Mouse (Mus musculus): ENCODE data around the gene Usp2. TPM values are rescaled to one million over a fixed set of nuclear protein-coding genes. Genes with fewer than 3 reads are reported as not detected.
A peak's percentile ranks its signal among the peaks of the same experiment; 100 is the strongest.

The Usp2 gene
- total RNA-seq, 2 experiments from 2014 or later: 96.7 to 121 TPM

GRCm38 (mm10) chr9:44144023-44144717 lies 77.3 kb downstream of the Usp2 start:
- peak in 1 of 2 experiments; percentile 21 for DNase-seq (ENCODE audit: low spot score in 2 of 2)

DNA sequence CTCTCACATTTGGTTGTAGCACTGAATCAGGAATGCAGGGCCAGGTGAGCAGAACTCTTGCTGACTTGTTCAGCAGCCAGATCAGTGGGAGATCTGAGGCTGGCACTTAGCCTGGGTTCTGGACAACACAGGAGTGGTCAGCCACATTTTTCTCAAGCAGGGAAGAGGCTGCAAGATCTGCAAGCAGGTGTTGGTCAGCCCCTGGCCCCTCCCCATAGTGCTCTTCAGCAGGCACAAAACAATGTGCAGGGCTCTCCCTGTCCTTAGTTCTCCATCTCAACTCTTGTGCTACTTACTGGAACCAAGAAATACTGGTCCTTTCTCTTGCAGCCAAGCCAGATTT lies 77.9 kb downstream of the Usp2 start:
- DNase-seq (ENCODE audit: low spot score in 2 of 2): no peak

Other genes with a start within 250 kb of the Usp2 start
- gene Thy1, start 23.6 kb upstream of the Usp2 start, total RNA-seq (2021): 10 to 100 TPM; 21.7 to 33.0 TPM
- not detected for gene Mfrp, start 34.7 kb downstream of the Usp2 start, total RNA-seq (2021)
- 10 to 100 TPM; 12.9 to 15.0 TPM for gene C1qtnf5, start 40.2 kb downstream of the Usp2 start, total RNA-seq (2021)
- under 1 TPM in 1 of 2 experiments, not detected in 1; 0.10 TPM for gene Gm49380, start 46.5 kb downstream of the Usp2 start, total RNA-seq (2021)
- gene Rnf26, start 46.5 kb downstream of the Usp2 start, total RNA-seq (2021): 10 to 100 TPM; 22.0 to 22.9 TPM
- 100 to 1,000 TPM; 156 to 169 TPM for gene Mcam, start 67.4 kb downstream of the Usp2 start, total RNA-seq (2021)
- gene Cbl, start 167.0 kb downstream of the Usp2 start, total RNA-seq (2021): 10 to 100 TPM; 25.4 to 28.7 TPM
- gene Ccdc153, start 173.7 kb downstream of the Usp2 start, total RNA-seq (2021): not detected
- gene Pdzd3, start 184.4 kb downstream of the Usp2 start, total RNA-seq (2021): under 1 TPM; 0.37 to 0.39 TPM
- 10 to 100 TPM; 22.7 to 23.0 TPM for gene Nlrx1, start 201.6 kb downstream of the Usp2 start, total RNA-seq (2021)
- gene Abcg4, start 221.6 kb downstream of the Usp2 start, total RNA-seq (2021): 1 to 10 TPM; 1.5 TPM
- gene Hinfp, start 238.7 kb downstream of the Usp2 start, total RNA-seq (2021): 10 to 100 TPM; 11.2 to 13.7 TPM

All from gastrocnemius, postnatal 4 days (tissue).